Comparison of ENCODE assay signal across 8 mouse cellular contexts in the genomic region with DNA sequence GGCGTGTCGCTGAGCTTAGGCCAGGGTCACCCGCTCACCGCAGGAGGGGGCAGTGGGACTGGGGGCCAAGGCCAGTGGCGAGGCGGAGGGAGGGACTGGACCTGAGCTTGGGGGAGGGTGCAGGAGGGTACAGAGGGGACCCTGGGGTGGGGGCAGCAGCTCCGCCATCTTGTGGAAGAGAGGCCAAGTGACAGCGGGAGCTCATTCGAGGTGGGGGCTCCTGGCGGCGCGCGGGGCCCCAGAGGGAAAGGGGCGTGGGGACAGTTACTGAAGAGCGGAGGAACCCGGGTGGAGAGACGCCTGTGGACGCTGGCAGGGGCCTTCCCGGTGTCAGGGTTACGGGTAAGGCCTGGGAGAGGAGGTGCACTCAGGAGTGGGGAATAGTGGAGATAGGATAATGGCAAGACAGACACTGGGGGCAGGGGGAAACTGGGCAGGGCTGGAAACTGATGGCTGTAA. TPM values are rescaled to one million over a fixed set of nuclear protein-coding genes. Genes with fewer than 3 reads are reported as not detected.
DNase-seq lines count a peak whose midpoint lies in the region; ATAC-seq and TF ChIP-seq lines count a peak whose summit lies in the region.

No protein-coding gene starts in this region.

- no peak for TF ChIP-seq EP300 in liver, embryonic 14.5 days (IDR thresholded peaks at IDR 0.05; ENCODE audit: low read depth)

- peak overlapping the region; percentile 79 for H3K4me3 ChIP-seq in lung, adult 2 months (replicated peaks; ENCODE audit: extremely low read depth, low read depth, low read length)
- H3K4me3 ChIP-seq in bone marrow, adult 2 months (replicated peaks; ENCODE audit: control insufficient read depth, low read depth, low read length): peak overlapping the region; percentile 75
- H3K4me3 ChIP-seq in forebrain, embryonic 11.5 days (ENCODE audit: low read depth, low read length): peak overlapping the region; percentile 64
- H3K4me3 ChIP-seq in liver, embryonic 14.5 days (ENCODE audit: insufficient read depth in 1 of 2, low read depth in 2 of 2, low read length in 2 of 2): peak overlapping the region; percentile 79 to 85

- no peaks in the 10 kb centered on the region for H3K27me3 ChIP-seq in forebrain, embryonic 11.5 days (ENCODE audit: control insufficient read depth, insufficient read depth, low read length)
- H3K27me3 ChIP-seq in liver, embryonic 14.5 days (ENCODE audit: control insufficient read depth, insufficient read depth, low read length): no peaks in the 10 kb centered on the region

- 0 out of 2 replicates have a peak overlapping the region, but pooled peaks have one; percentile 34 for H3K27ac ChIP-seq in bone marrow, adult 2 months (ENCODE audit: control insufficient read depth, insufficient read depth, low read depth, low read length, poor library complexity)
- H3K27ac ChIP-seq in forebrain, embryonic 11.5 days (ENCODE audit: low read depth, low read length): peak overlapping the region; percentile 88
- peak overlapping the region; percentile 34 for H3K27ac ChIP-seq in liver, embryonic 14.5 days

- no peaks in the 10 kb centered on the region for H3K9me3 ChIP-seq in forebrain, embryonic 11.5 days (ENCODE audit: control insufficient read depth, low read length)
- H3K9me3 ChIP-seq in liver, embryonic 14.5 days (ENCODE audit: control insufficient read depth, low read length): no peaks in the 10 kb centered on the region

- ATAC-seq in forebrain, embryonic 11.5 days (replicated peaks; ENCODE audit: low FRiP score): peak; percentile 58
- ATAC-seq in liver, embryonic 14.5 days (ENCODE audit: insufficient read depth): no peak; the same call in 1 of the 2 replicates

- peak overlapping the region; percentile 54 for H3K4me2 ChIP-seq in forebrain, embryonic 11.5 days (ENCODE audit: low read depth, low read length, severe bottlenecking)
- H3K4me2 ChIP-seq in liver, embryonic 14.5 days (ENCODE audit: low read depth): peak overlapping the region; percentile 89

- no peak for DNase-seq in lung, adult 2 months
- DNase-seq in lung, postnatal 36 days: no peak
- DNase-seq in forebrain, embryonic 11.5 days (ENCODE audit: low spot score): no peak
- DNase-seq in liver, embryonic 14.5 days (ENCODE audit: low read depth in 3 of 3, low spot score in 3 of 3): no peak
- no peak for DNase-seq in embryo, embryonic 10.5 days (ENCODE audit: low spot score)
- DNase-seq in ovary, postnatal 10 days (ENCODE audit: low spot score): no peak
- no peak for DNase-seq in kidney, postnatal 10 days

- H3K9ac ChIP-seq in forebrain, embryonic 11.5 days (ENCODE audit: low read length): peak overlapping the region; percentile 78
- peak overlapping the region; percentile 80 for H3K9ac ChIP-seq in liver, embryonic 14.5 days (replicated peaks)

- H3K36me3 ChIP-seq in forebrain, embryonic 11.5 days (ENCODE audit: control insufficient read depth, insufficient read depth, low read length): no peaks in the 10 kb centered on the region
- H3K36me3 ChIP-seq in liver, embryonic 14.5 days (replicated peaks; ENCODE audit: control insufficient read depth, insufficient read depth, low read depth): no peaks in the 10 kb centered on the region

- TF ChIP-seq CTCF in lung, adult 2 months (IDR thresholded peaks at IDR 0.05; ENCODE audit: insufficient read depth, low read length): no peak
- no peak for TF ChIP-seq CTCF in bone marrow, adult 2 months (IDR thresholded peaks at IDR 0.05; ENCODE audit: control insufficient read depth, insufficient read depth, low read length)
- peak; percentile 46 for TF ChIP-seq CTCF in liver, embryonic 14.5 days (IDR thresholded peaks at IDR 0.05; ENCODE audit: low read depth)

- peaks cover 7% of the 10 kb centered on the region for H3K4me1 ChIP-seq in lung, adult 2 months (ENCODE audit: control insufficient read depth, insufficient read depth, low read length)
- H3K4me1 ChIP-seq in bone marrow, adult 2 months (ENCODE audit: control insufficient read depth, insufficient read depth, low read length): no peaks in the 10 kb centered on the region; the same call in 1 of the 2 replicates
- peaks cover 2% of the 10 kb centered on the region; the same call in 1 of the 2 replicates for H3K4me1 ChIP-seq in forebrain, embryonic 11.5 days (replicated peaks; ENCODE audit: control insufficient read depth, insufficient read depth, low read length)
- peaks cover 20 to 37% of the 10 kb centered on the region in 2 experiments for H3K4me1 ChIP-seq in liver, embryonic 14.5 days (replicated peaks; ENCODE audit: control insufficient read depth in 2 of 2, insufficient read depth in 2 of 2, low read length in 1 of 2)

- under 1% methylated on average over 20 of the region's 20 CpGs for WGBS in lung, adult 2 months
- under 1% methylated on average over 20 of the region's 20 CpGs for WGBS in bone marrow, adult 2 months
- WGBS in forebrain, embryonic 11.5 days: under 1% methylated on average over 20 of the region's 20 CpGs
- 0% methylated on average over 20 of the region's 20 CpGs for WGBS in liver, embryonic 14.5 days (ENCODE audit: insufficient replicate concordance)

- no peak for TF ChIP-seq POLR2A in lung, adult 2 months (IDR thresholded peaks at IDR 0.05; ENCODE audit: borderline replicate concordance, extremely low read depth, low read depth, low read length)
- TF ChIP-seq POLR2A in bone marrow, adult 2 months (IDR thresholded peaks at IDR 0.05; ENCODE audit: borderline replicate concordance, control insufficient read depth, low read depth, low read length): no peak; the same call in 1 of the 2 replicates

RNA-seq across cellular contexts. Expression of a gene that starts 0.4 kb away (rescaled TPM):
- polyA plus RNA-seq in lung, adult 2 months (2012; rRNA removed): 11.7 and 16.9 TPM in 2 replicates
- polyA plus RNA-seq in bone marrow, adult 2 months (2011; ENCODE audit: insufficient read depth, insufficient read length, low replicate concordance, missing spikeins): 41.4 and 47.7 TPM in 2 replicates
- 54.1 and 58.8 TPM in 2 replicates for polyA plus RNA-seq in forebrain, embryonic 11.5 days (2014; fragmentation: Nextera tagmentation; extraction: Ambion mirVana)
- 21.0 and 27.6 TPM in 2 replicates for polyA plus RNA-seq in liver, embryonic 14.5 days (2012; rRNA removed)
- 40.3 and 46.7 TPM in 2 replicates for polyA plus RNA-seq in liver, embryonic 14.5 days (2014; fragmentation: Nextera tagmentation; extraction: Ambion mirVana)

Comparison
In these comparisons a context has a peak if more than half of its experiments do, and no peak if none do; other contexts are left out.
1. H3K27ac ChIP-seq: peak in every context shown above with its lines; median percentile 88 in forebrain, embryonic 11.5 days; 34 in bone marrow, adult 2 months; 34 in liver, embryonic 14.5 days.